Mouse (Mus musculus) lung, embryonic 15.5 days (tissue): Measurements from ENCODE around the gene Igsf10. TPM values are rescaled to one million over a fixed set of nuclear protein-coding genes. Genes with fewer than 3 reads are reported as not detected.

Experiments used
- ATAC-seq: fragments of 200-750 bp; cut with Nextera tagmentation; 2 replicates; pipeline ENCODE4 v1.8.0; 2017; ENCODE audit warnings: moderate number of reproducible peaks, borderline replicate concordance; ENCODE audit not compliant: low FRiP score, low TSS enrichment; ENCODE audit errors: extremely low read depth
- H3K27ac ChIP-seq: fragments of 300-500 bp; sonication (generic); 2 replicates; pipeline ENCODE4 v1.5.1; 2015; ENCODE audit warnings: moderate library complexity, mild to moderate bottlenecking, inconsistent platforms
- H3K27me3 ChIP-seq: fragments of 300-500 bp; sonication (generic); 2 replicates; pipeline ENCODE4 v1.6.1; 2015; ENCODE audit warnings: inconsistent platforms
- H3K36me3 ChIP-seq: fragments of 300-500 bp; sonication (generic); 2 replicates; pipeline ENCODE4 v1.6.1; 2015; ENCODE audit warnings: inconsistent platforms
- H3K4me1 ChIP-seq: fragments of 300-500 bp; sonication (generic); 2 replicates; pipeline ENCODE4 v1.6.1; 2015; ENCODE audit warnings: inconsistent platforms
- H3K4me2 ChIP-seq: fragments of 300-500 bp; sonication (generic); 2 replicates; pipeline ENCODE4 v1.6.1; 2015; ENCODE audit warnings: inconsistent platforms, mild to moderate bottlenecking, moderate library complexity
- H3K4me3 ChIP-seq: fragments of 300-500 bp; sonication (generic); 2 replicates; pipeline ENCODE4 v1.5.1; 2015; ENCODE audit warnings: mild to moderate bottlenecking, inconsistent platforms
- H3K9ac ChIP-seq: fragments of 300-500 bp; sonication (generic); 2 replicates; pipeline ENCODE4 v1.6.1; 2015; ENCODE audit warnings: inconsistent platforms
- H3K9me3 ChIP-seq: fragments of 300-500 bp; sonication (generic); 2 replicates; pipeline ENCODE4 v1.6.1; 2016; ENCODE audit warnings: inconsistent platforms
- WGBS: fragments of 180-500 bp; shearing (Covaris S2); methylation state at CpG from one replicate; pipeline ENCODE4 v1.1.7; 2015; 5-methylcytosine and 5-hydroxymethylcytosine counted together
- polyA plus RNA-seq: library from polyadenylated mRNA; unstranded; fragments of >200 nt; fragmentation: Nextera tagmentation; extraction: Ambion mirVana; gene quantifications from 2 replicates; pipeline ENCODE4 v1.2.1, GENCODE M21; 2015

Igsf10 gene
- polyA plus RNA-seq, 1 experiment from 2014 or later = 11.7 TPM

DNA sequence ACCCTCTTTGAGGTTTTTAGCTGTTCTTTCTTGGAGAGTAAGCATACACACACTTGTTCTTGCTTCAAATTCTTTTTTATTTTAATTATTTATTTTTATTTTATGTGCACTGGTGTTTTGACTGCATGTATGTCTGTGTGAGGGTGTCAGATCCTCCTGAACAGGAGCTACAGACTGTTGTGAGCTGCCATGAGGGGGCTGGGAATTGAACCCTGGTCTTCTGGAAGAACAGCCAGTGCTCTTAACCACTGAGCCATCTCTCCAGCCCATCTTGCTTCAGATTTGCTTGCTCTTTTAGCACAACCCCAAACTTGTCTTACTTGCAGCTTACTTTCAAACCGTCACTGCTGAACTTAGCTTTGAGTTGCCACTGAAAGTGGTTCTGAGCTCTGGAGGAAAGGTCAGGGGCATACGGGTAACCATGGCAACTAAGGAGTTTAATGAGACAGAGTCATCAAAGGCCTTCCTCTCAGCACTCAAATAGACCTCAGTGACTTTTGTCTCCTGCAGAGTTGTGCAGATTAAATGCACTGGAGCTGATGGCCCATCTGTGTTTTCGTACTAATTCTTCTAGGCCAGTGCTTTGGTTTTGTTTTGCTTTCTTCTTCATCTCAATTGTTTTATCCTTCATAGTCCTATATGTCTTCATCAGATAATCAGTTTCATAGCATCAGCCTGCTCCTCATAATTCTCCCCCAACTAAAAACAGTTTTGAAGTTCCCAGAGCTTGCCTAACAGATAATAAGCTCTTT, 66.5 kb downstream of the Igsf10 start:
- no peaks in the 10 kb centered on the region for H3K9me3 ChIP-seq
- 21% methylated on average over 3 of the region's 3 CpGs for WGBS
- H3K4me1 ChIP-seq = no peaks in the 10 kb centered on the region
- H3K9ac ChIP-seq = no peak overlapping the region
- no peaks in the 10 kb centered on the region for H3K36me3 ChIP-seq
- no peak overlapping the region for H3K27ac ChIP-seq
- peak; percentile 62; the same call in 1 of the 2 replicates for ATAC-seq
- no peak overlapping the region for H3K4me3 ChIP-seq
- H3K4me2 ChIP-seq = no peak overlapping the region
- no peaks in the 10 kb centered on the region for H3K27me3 ChIP-seq

DNA sequence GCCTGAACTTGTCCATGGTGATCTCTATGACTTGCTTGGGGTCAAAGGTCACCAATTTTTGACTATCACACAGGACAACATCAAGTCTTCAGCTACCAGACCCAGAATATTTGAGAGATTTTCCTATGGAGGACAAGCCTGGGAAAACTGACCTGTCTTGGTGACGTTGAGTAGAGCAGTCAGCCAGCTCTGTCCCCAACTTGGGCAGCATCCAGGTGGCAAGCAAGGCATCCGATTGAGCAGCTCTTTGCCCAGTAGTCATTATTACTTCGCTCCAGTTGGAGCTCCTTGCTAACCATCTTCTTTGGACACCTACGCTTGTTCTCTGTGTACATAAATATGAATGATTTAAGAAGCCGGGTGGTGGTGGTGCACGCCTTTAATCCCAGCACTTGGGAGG, 73.4 kb downstream of the Igsf10 start:
- H3K9ac ChIP-seq = no peak overlapping the region
- H3K4me3 ChIP-seq = no peak overlapping the region
- ATAC-seq = no peak
- no peaks in the 10 kb centered on the region for H3K36me3 ChIP-seq
- H3K9me3 ChIP-seq = no peaks in the 10 kb centered on the region
- no peak overlapping the region for H3K4me2 ChIP-seq
- no peaks in the 10 kb centered on the region for H3K4me1 ChIP-seq
- no peak overlapping the region for H3K27ac ChIP-seq
- H3K27me3 ChIP-seq = no peaks in the 10 kb centered on the region
- 91% methylated on average over 6 of the region's 6 CpGs for WGBS

Other genes with a start within 250 kb of the Igsf10 start
- gene Gpr171, start 242.6 kb downstream of the Igsf10 start, polyA plus RNA-seq = 0.92 and 1.3 TPM in 2 replicates
- 19.1 and 24.7 TPM in 2 replicates for gene P2ry14, start 190.8 kb downstream of the Igsf10 start, polyA plus RNA-seq
- 0.21 and 0.29 TPM in 2 replicates for gene Gpr87, start 149.3 kb downstream of the Igsf10 start, polyA plus RNA-seq
- gene P2ry13, start 133.5 kb downstream of the Igsf10 start, polyA plus RNA-seq = 1.4 and 1.6 TPM in 2 replicates
- 2.7 and 2.8 TPM in 2 replicates for gene P2ry12, start 81.5 kb downstream of the Igsf10 start, polyA plus RNA-seq